Mouse (Mus musculus): ENCODE results near the gene Peli1.

DNA sequence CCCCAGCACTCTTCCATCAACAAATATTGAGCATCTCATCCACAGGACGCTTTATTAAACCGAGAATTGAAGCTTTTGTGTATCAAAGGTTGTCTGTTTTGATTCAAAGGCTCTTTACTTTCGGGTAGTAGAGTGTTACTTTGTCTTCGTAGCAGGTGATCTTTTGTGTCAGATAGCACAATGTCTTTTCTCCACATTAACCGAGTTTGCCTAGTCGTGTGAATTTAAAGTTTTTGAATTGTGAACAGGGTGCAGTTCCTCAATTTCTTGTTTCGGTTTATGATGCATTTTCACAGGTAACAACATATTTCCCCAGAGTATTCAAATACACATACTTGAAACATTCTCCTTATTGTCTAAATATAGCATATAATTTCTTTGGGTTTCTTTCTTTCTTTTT, 1.5 kb downstream of the Peli1 start:
- TF ChIP-seq TAL1 (IDR thresholded peaks at IDR 0.05; ENCODE audit: low read length), result no peak
- no peak for TF ChIP-seq GATA1 (IDR thresholded peaks at IDR 0.05; ENCODE audit: low read length)

Measured in erythroblast, embryonic 14.5 days (primary cell).